Mouse (Mus musculus): Measurements from ENCODE around the gene Nfatc4. TPM values are rescaled to one million over a fixed set of nuclear protein-coding genes. Genes with fewer than 3 reads are reported as not detected.
A peak's percentile ranks its signal among the peaks of the same experiment; 100 is the strongest.

Gene Nfatc4
- polyA plus RNA-seq (2016; fragmentation: Nextera tagmentation; extraction: Ambion mirVana) = 106 and 157 TPM in 2 replicates

DNA sequence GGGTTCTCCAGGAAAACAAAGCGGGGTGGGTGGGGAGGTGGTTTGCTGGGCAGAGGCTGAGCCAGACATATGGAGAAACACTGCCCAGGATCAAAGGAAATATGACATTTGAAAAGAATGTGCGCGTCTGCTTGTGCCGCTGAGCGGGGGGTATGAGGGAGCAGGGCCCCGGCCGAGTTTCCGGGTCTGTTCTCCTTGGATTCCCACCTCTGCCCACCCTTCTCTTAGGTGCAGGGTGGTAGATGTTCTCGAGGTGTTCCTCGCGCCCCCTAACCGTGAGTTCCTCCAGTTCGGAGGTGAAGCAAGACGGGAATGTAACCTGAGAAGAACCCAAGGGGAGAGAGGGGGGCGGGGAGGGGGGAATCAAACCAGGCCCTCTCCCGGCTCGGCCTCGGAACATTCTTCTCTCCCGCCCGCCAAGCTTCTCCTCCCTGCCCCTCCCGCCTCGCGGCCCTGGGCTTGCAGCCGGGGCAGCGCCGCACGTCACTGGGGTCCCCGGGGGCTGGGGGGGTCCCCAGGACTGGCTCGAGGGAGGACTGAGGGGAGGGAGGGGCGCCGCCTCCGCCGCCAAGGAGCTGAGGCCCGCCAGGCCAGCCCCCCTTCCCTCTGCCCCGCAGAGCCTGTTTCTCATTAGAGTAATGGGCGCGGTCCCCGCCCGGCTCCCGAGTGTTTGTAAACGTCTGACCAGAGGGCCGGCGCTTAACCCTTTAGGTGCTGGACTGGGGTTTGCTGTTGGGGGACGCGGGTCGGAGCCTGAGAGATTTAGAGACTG lies at the start of gene Nfatc4:
TSS of gene Nfatc4 (plus strand) at position 154 of the 772 bp plus-strand sequence.
- H3K4me1 ChIP-seq = peaks cover 48% of the 10 kb centered on the region
- WGBS = under 1% methylated on average over 45 of the region's 46 CpGs
- H3K27ac ChIP-seq = peak within 1 kb of the TSS; percentile 98

DNA sequence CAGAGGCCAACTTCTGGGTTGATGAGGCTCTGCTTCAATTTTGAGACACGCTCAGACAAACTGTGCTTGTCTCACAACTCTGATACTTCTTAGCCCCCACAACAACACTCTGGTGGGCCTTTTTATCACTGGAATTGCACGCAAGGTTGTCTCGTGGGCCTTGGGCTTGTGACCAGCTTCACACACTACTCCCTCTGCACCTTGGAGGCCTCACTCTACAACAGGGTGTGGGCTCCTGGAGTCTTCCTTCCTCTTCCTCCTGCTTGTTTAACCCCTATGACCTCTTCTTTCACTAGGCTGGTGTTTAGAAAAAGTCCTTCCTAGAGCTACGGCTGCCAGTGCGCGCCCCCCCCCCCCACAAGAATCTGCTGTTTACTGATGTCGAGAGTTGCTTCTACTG lies 46.2 kb upstream of the Nfatc4 start:
- H3K4me1 ChIP-seq = peaks cover 16% of the 10 kb centered on the region
- no peak overlapping the region for H3K27ac ChIP-seq
- no peak overlapping the region for H3K4me3 ChIP-seq
- no peak for DNase-seq (ENCODE audit: low spot score)
- 72% methylated on average over 7 of the region's 7 CpGs for WGBS
- H3K9me3 ChIP-seq (replicated peaks) = no peaks in the 10 kb centered on the region
- H3K36me3 ChIP-seq = 0 out of 2 replicates have a peak, but pooled peaks cover 15% of the 10 kb centered on the region
- peaks cover 33% of the 10 kb centered on the region; the same call in 1 of the 2 replicates for H3K27me3 ChIP-seq (ENCODE audit: low read depth, poor library complexity, severe bottlenecking)

More for the DNA sequence above, at the start of gene Nfatc4:
- DNase-seq (ENCODE audit: low spot score) = peak; percentile 99
- peaks cover 22% of the 10 kb centered on the region for H3K36me3 ChIP-seq
- H3K9me3 ChIP-seq (replicated peaks) = no peaks in the 10 kb centered on the region
- peak within 1 kb of the TSS; percentile 83 for H3K4me3 ChIP-seq
- no peaks in the 10 kb centered on the region for H3K27me3 ChIP-seq (ENCODE audit: low read depth, poor library complexity, severe bottlenecking)

- Histone ChIP-seq H3K27ac (no peak overlapping the region), H3K4me1 (peaks cover 21% of the 10 kb centered on the region), H3K36me3 (0 out of 2 replicates have a peak, but pooled peaks cover 15% of the 10 kb centered on the region), H3K27me3 (ENCODE audit: low read depth, poor library complexity, severe bottlenecking) (peaks cover 37% of the 10 kb centered on the region), H3K4me3 (no peak overlapping the region), H3K9me3 (replicated peaks) (no peaks in the 10 kb centered on the region)
- WGBS = 56% methylated on average over 3 of the region's 3 CpGs
- no peak for DNase-seq (ENCODE audit: low spot score)
These were observed 45.8 kb upstream of the Nfatc4 start for GRCm38 (mm10) chr14:55777176-55777575.

DNA sequence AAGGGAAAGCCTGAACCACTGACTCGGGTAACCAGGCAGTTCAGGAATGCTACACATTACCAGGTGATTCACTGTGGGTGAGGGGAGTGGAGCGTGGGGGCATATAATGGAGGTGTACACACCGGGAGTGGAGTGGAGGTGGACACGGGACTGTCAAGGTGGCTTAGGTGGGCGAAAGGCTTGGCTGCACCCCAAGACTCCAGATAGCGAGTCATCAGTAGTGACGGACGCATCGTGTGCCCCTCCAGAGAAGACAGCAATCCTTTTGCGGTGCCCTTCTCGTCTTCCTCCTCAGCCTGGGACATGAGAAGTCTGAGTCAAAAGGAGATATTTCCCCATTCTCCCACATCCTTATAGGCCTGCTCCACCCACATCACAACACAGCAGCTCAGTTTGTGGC lies 45.1 kb upstream of the Nfatc4 start:
- Histone ChIP-seq H3K27ac (no peak overlapping the region), H3K9me3 (replicated peaks) (no peaks in the 10 kb centered on the region), H3K4me1 (peaks cover 27% of the 10 kb centered on the region), H3K4me3 (no peak overlapping the region), H3K36me3 (0 out of 2 replicates have a peak, but pooled peaks cover 15% of the 10 kb centered on the region), H3K27me3 (ENCODE audit: low read depth, poor library complexity, severe bottlenecking) (peaks cover 44% of the 10 kb centered on the region)
- no peak for DNase-seq (ENCODE audit: low spot score)
- 91% methylated on average over 11 of the region's 11 CpGs for WGBS

DNA sequence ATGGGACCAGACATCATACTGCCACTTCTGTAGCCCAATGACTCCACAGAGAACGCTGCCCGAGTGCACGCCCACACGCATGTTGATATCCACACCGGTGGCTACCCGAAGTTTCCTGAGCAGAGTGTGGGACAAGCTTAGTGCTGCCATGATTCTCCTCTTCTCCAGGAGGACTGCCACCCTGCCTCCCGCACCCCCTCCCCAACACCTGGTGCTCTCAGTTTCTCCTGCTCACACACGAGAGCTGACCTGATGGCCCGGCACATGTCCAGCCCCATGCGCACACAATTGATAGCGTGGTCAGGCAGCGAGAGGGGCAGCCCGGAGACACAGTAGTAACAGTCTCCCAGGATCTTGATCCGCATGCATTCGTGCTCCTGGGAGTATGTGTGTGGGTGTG lies 44.3 kb upstream of the Nfatc4 start:
- Histone ChIP-seq H3K36me3 (0 out of 2 replicates have a peak, but pooled peaks cover 15% of the 10 kb centered on the region), H3K4me1 (peaks cover 36% of the 10 kb centered on the region), H3K4me3 (no peak overlapping the region), H3K27me3 (ENCODE audit: low read depth, poor library complexity, severe bottlenecking) (peaks cover 44% of the 10 kb centered on the region), H3K27ac (no peak overlapping the region), H3K9me3 (replicated peaks) (no peaks in the 10 kb centered on the region)
- DNase-seq (ENCODE audit: low spot score) = no peak
- WGBS = 92% methylated on average over 15 of the region's 15 CpGs

GRCm38 (mm10) chr14:55779656-55780055 lies 43.3 kb upstream of the Nfatc4 start:
- H3K9me3 ChIP-seq (replicated peaks) = no peaks in the 10 kb centered on the region
- H3K4me3 ChIP-seq = no peak overlapping the region
- WGBS = 59% methylated on average over 16 of the region's 16 CpGs
- H3K4me1 ChIP-seq = peaks cover 46% of the 10 kb centered on the region
- no peak for DNase-seq (ENCODE audit: low spot score)
- H3K27me3 ChIP-seq (ENCODE audit: low read depth, poor library complexity, severe bottlenecking) = peaks cover 49% of the 10 kb centered on the region
- no peak overlapping the region for H3K27ac ChIP-seq
- 0 out of 2 replicates have a peak, but pooled peaks cover 15% of the 10 kb centered on the region for H3K36me3 ChIP-seq

DNA sequence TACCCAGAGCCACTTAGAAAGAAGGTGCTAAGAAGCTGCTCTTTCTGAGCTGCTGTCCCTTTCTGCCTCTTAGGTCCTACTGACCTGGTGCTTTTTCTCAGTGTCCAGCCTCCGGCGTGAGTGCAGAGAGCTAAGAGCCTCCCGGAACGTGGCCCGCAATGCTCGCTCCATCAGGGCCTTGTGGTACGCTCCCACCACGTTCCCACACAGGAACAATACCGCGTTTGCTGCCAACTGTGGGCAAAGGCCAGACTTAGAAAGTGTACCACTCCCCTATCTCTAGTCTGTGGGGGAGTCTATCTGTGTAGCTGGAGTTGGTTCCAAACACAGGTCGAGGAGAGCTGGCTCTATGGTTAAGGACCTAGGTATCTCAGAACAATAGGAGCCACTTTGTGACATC lies 42.2 kb upstream of the Nfatc4 start:
- Histone ChIP-seq H3K9me3 (replicated peaks) (no peaks in the 10 kb centered on the region), H3K27ac (no peak overlapping the region), H3K27me3 (ENCODE audit: low read depth, poor library complexity, severe bottlenecking) (peaks cover 52% of the 10 kb centered on the region), H3K4me3 (no peak overlapping the region), H3K4me1 (peaks cover 52% of the 10 kb centered on the region), H3K36me3 (0 out of 2 replicates have a peak, but pooled peaks cover 15% of the 10 kb centered on the region)
- no peak for DNase-seq (ENCODE audit: low spot score)
- 80% methylated on average over 11 of the region's 11 CpGs for WGBS

- H3K27me3 ChIP-seq (ENCODE audit: low read depth, poor library complexity, severe bottlenecking) = peaks cover 58% of the 10 kb centered on the region
- DNase-seq (ENCODE audit: low spot score) = peak; percentile 74
- 0 out of 2 replicates have a peak, but pooled peaks cover 15% of the 10 kb centered on the region for H3K36me3 ChIP-seq
- 16% methylated on average over 14 of the region's 14 CpGs for WGBS
- H3K27ac ChIP-seq = peak overlapping the region; percentile 27; the same call in 1 of the 2 replicates
- H3K4me3 ChIP-seq = peak overlapping the region; percentile 36
- H3K4me1 ChIP-seq = peaks cover 52% of the 10 kb centered on the region
- H3K9me3 ChIP-seq (replicated peaks) = no peaks in the 10 kb centered on the region
These were observed 41.6 kb upstream of the Nfatc4 start for GRCm38 (mm10) chr14:55781310-55781709.

GRCm38 (mm10) chr14:55782361-55782960 lies 40.5 kb upstream of the Nfatc4 start:
- WGBS = 51% methylated on average over 9 of the region's 9 CpGs
- Histone ChIP-seq H3K4me1 (peaks cover 49% of the 10 kb centered on the region), H3K27ac (peak overlapping the region; percentile 84), H3K9me3 (replicated peaks) (no peaks in the 10 kb centered on the region), H3K36me3 (0 out of 2 replicates have a peak, but pooled peaks cover 14% of the 10 kb centered on the region), H3K27me3 (ENCODE audit: low read depth, poor library complexity, severe bottlenecking) (peaks cover 69% of the 10 kb centered on the region), H3K4me3 (peak overlapping the region; percentile 58)
- DNase-seq (ENCODE audit: low spot score) = no peak

GRCm38 (mm10) chr14:55783171-55783957 lies 39.6 kb upstream of the Nfatc4 start:
- Histone ChIP-seq H3K27me3 (ENCODE audit: low read depth, poor library complexity, severe bottlenecking) (peaks cover 78% of the 10 kb centered on the region), H3K9me3 (replicated peaks) (no peaks in the 10 kb centered on the region), H3K4me3 (peak overlapping the region; percentile 58), H3K27ac (peak overlapping the region; percentile 84), H3K4me1 (peaks cover 54% of the 10 kb centered on the region), H3K36me3 (0 out of 2 replicates have a peak, but pooled peaks cover 8% of the 10 kb centered on the region)
- 1% methylated on average over 31 of the region's 31 CpGs for WGBS
- DNase-seq (ENCODE audit: low spot score) = peak; percentile 67

DNA sequence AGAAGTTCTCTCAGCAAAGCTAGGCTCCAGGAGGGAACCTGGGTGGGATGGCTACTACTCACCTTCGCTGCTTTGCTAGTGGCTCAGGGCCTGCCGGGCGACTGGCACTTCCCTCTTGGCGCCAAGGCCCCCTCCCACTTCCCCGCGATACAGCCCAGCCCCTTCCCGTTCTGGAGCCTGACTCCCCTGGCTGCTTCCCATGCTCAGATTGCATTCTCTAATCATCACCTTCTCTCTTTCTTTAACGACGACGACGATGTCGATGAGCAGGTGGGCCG lies 39.0 kb upstream of the Nfatc4 start, which contains the start of gene Adcy4:
TSS of gene Adcy4 (minus strand) at position 138 of the 278 bp plus-strand sequence.
- Histone ChIP-seq H3K27ac (peak within 1 kb of the TSS; percentile 84), H3K4me1 (peaks cover 59% of the 10 kb centered on the region), H3K4me3 (peak within 1 kb of the TSS; percentile 58), H3K36me3 (0 out of 2 replicates have a peak, but pooled peaks cover 4% of the 10 kb centered on the region), H3K9me3 (replicated peaks) (no peaks in the 10 kb centered on the region), H3K27me3 (ENCODE audit: low read depth, poor library complexity, severe bottlenecking) (peaks cover 83% of the 10 kb centered on the region)
- WGBS = 4% methylated on average over 13 of the region's 13 CpGs
- peak; percentile 53 for DNase-seq (ENCODE audit: low spot score)

GRCm38 (mm10) chr14:55785195-55785594 lies 37.7 kb upstream of the Nfatc4 start:
- Histone ChIP-seq H3K9me3 (replicated peaks) (no peaks in the 10 kb centered on the region), H3K27ac (no peak overlapping the region), H3K4me1 (peaks cover 59% of the 10 kb centered on the region), H3K27me3 (ENCODE audit: low read depth, poor library complexity, severe bottlenecking) (peaks cover 92% of the 10 kb centered on the region), H3K36me3 (no peaks in the 10 kb centered on the region), H3K4me3 (no peak overlapping the region)
- WGBS = 21% methylated on average over 6 of the region's 6 CpGs
- no peak for DNase-seq (ENCODE audit: low spot score)
